Mouse (Mus musculus) hindbrain, embryonic 13.5 days (tissue): ENCODE data around the gene Krtap1-3. TPM values are rescaled to one million over a fixed set of nuclear protein-coding genes. Genes with fewer than 3 reads are reported as not detected.
"Not testable (repeated sequence)": the region's sequence is repeated elsewhere in the genome, so short reads cannot be mapped to it uniquely, and the experiment has no call there.

ENCODE experiments used
- ATAC-seq: fragments of 200-750 bp; cut with Nextera tagmentation; 2 replicates; pipeline ENCODE4 v1.8.0; 2017; ENCODE audit warnings: moderate TSS enrichment; ENCODE audit not compliant: low FRiP score
- H3K27ac ChIP-seq: fragments of 300-500 bp; sonication (generic); 2 replicates; pipeline ENCODE4 v1.5.1; 2015; ENCODE audit warnings: inconsistent platforms, mild to moderate bottlenecking, moderate library complexity
- H3K27me3 ChIP-seq: fragments of 300-500 bp; sonication (generic); 2 replicates; pipeline ENCODE4 v1.6.1; 2015; ENCODE audit warnings: mild to moderate bottlenecking, inconsistent platforms
- H3K36me3 ChIP-seq: fragments of 300-500 bp; sonication (generic); 2 replicates; pipeline ENCODE4 v1.6.1; 2015; ENCODE audit warnings: mild to moderate bottlenecking, inconsistent platforms
- H3K4me1 ChIP-seq: fragments of 300-500 bp; sonication (generic); replicated peaks from 2 replicates; pipeline ENCODE4 v1.6.1; 2015; ENCODE audit warnings: inconsistent platforms
- H3K4me2 ChIP-seq: fragments of 300-500 bp; sonication (generic); 2 replicates; pipeline ENCODE4 v1.6.1; 2015; ENCODE audit warnings: inconsistent platforms, mild to moderate bottlenecking, moderate library complexity
- H3K4me3 ChIP-seq: fragments of 300-500 bp; sonication (generic); 2 replicates; pipeline ENCODE4 v1.5.1; 2015; ENCODE audit warnings: mild to moderate bottlenecking, inconsistent platforms
- H3K9ac ChIP-seq: fragments of 300-500 bp; sonication (generic); 2 replicates; pipeline ENCODE4 v1.6.1; 2015; ENCODE audit warnings: mild to moderate bottlenecking, inconsistent platforms
- H3K9me3 ChIP-seq: fragments of 300-500 bp; sonication (generic); 2 replicates; pipeline ENCODE4 v1.6.1; 2016; ENCODE audit warnings: inconsistent platforms
- WGBS: fragments of 180-500 bp; shearing (Covaris S2); methylation state at CpG from one replicate; pipeline ENCODE4 v1.1.7; 2015; 5-methylcytosine and 5-hydroxymethylcytosine counted together
- polyA plus RNA-seq: library from polyadenylated mRNA; unstranded; fragments of >200 nt; fragmentation: Nextera tagmentation; extraction: Ambion mirVana; gene quantifications from 2 replicates; pipeline ENCODE4 v1.2.1, GENCODE M21; 2015

Gene Krtap1-3
- not detected in 2 replicates for polyA plus RNA-seq

GRCm38 (mm10) chr11:99590981-99591380 lies at the start of gene Krtap1-3:
Gene Krtap1-3, minus strand, starts transcription at chr11:99591339.
- whole genome bisulfite sequencing, result 89% methylated on average over 6 of the region's 6 CpGs
- no peaks in the 10 kb centered on the region for H3K27me3 ChIP-seq
- H3K9me3 ChIP-seq, result no peaks in the 10 kb centered on the region
- H3K4me3 ChIP-seq, result no peak within 1 kb of the TSS
- no peaks in the 10 kb centered on the region for H3K36me3 ChIP-seq
- no peaks in the 10 kb centered on the region for H3K4me1 ChIP-seq
- no peak within 1 kb of the TSS for H3K27ac ChIP-seq
- no peak within 1 kb of the TSS for H3K4me2 ChIP-seq
- no peak within 1 kb of the TSS for H3K9ac ChIP-seq
- no peak for ATAC-seq

DNA sequence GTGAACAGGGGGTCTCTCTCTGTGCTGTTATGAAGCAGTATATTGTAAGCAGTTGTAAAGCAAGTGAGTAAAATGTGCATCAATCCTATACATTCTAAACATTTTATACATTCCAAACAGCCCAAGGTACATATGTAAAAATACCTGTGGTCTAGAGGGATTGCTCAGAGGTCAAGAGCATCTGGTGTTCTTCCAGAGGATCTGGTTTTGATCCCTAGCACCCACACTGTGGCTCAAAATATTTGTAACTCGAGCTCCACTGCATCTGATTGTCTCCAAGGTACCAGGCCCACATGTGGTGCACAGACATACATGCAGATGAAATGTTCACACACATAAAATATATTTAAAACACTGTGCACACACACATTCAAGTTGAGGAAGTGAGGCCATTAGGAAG lies 49.8 kb upstream of the Krtap1-3 start:
- no peak for ATAC-seq

GRCm38 (mm10) chr11:99637086-99637485 lies 45.9 kb upstream of the Krtap1-3 start:
- no peaks in the 10 kb centered on the region for H3K9me3 ChIP-seq
- ATAC-seq, result no peak
- no peaks in the 10 kb centered on the region for H3K36me3 ChIP-seq
- H3K27me3 ChIP-seq, result no peaks in the 10 kb centered on the region
- H3K4me1 ChIP-seq, result no peaks in the 10 kb centered on the region
- H3K4me3 ChIP-seq, result no peak overlapping the region
- WGBS, result 88% methylated on average over 1 of the region's 1 CpGs
- H3K4me2 ChIP-seq, result no peak overlapping the region
- H3K9ac ChIP-seq, result no peak overlapping the region
- no peak overlapping the region for H3K27ac ChIP-seq

More for the DNA sequence above, 49.8 kb upstream of the Krtap1-3 start:
- Histone ChIP-seq H3K9ac (no peak overlapping the region), H3K4me2 (no peak overlapping the region), H3K36me3 (no peaks in the 10 kb centered on the region), H3K4me1 (no peaks in the 10 kb centered on the region), H3K27me3 (no peaks in the 10 kb centered on the region), H3K9me3 (no peaks in the 10 kb centered on the region), H3K27ac (no peak overlapping the region), H3K4me3 (no peak overlapping the region)
- WGBS, result 63% methylated on average over 1 of the region's 1 CpGs

GRCm38 (mm10) chr11:99634653-99635134 lies 43.6 kb upstream of the Krtap1-3 start, which contains the start of gene Krtap4-2:
Gene Krtap4-2, minus strand, starts transcription at chr11:99635084.
- Histone ChIP-seq H3K27ac (no peak within 1 kb of the TSS), H3K9me3 (no peaks in the 10 kb centered on the region), H3K27me3 (no peaks in the 10 kb centered on the region), H3K36me3 (no peaks in the 10 kb centered on the region), H3K4me3 (no peak within 1 kb of the TSS), H3K4me1 (no peaks in the 10 kb centered on the region), H3K4me2 (no peak within 1 kb of the TSS), H3K9ac (no peak within 1 kb of the TSS)
- WGBS, result 42% methylated on average over 8 of the region's 8 CpGs
- no peak for ATAC-seq

DNA sequence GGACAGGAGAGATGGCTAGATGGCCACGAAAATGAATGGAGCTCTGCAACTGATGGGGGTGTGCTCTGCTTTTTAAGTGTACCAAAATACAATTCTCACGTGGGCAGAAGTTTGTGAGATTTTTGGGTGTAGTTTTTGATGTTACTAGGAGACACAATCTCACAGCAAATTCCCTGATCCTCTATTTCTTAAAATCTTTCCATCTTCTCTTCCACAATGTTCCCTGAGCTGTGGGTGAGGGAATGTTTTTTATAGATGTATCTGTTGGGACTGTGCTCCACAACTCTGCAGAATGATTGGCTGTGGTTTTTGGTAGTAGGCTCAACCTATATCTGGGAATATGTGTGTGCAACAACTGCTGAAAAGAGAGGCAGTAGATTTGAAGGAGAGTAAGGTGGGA lies 42.2 kb upstream of the Krtap1-3 start:
- no peaks in the 10 kb centered on the region for H3K9me3 ChIP-seq
- H3K36me3 ChIP-seq, result no peaks in the 10 kb centered on the region
- H3K27ac ChIP-seq, result no peak overlapping the region
- no peak for ATAC-seq
- H3K4me3 ChIP-seq, result no peak overlapping the region
- H3K4me1 ChIP-seq, result no peaks in the 10 kb centered on the region
- WGBS, result 77% methylated on average over 2 of the region's 2 CpGs
- no peaks in the 10 kb centered on the region for H3K27me3 ChIP-seq
- no peak overlapping the region for H3K4me2 ChIP-seq
- no peak overlapping the region for H3K9ac ChIP-seq

GRCm38 (mm10) chr11:99630890-99631289 lies 39.8 kb upstream of the Krtap1-3 start:
- Histone ChIP-seq H3K27ac (no peak overlapping the region), H3K9ac (no peak overlapping the region), H3K4me3 (no peak overlapping the region), H3K27me3 (no peaks in the 10 kb centered on the region), H3K4me2 (no peak overlapping the region), H3K36me3 (no peaks in the 10 kb centered on the region), H3K9me3 (no peaks in the 10 kb centered on the region), H3K4me1 (no peaks in the 10 kb centered on the region)
- ATAC-seq, result no peak
- 84% methylated on average over 3 of the region's 3 CpGs for WGBS

DNA sequence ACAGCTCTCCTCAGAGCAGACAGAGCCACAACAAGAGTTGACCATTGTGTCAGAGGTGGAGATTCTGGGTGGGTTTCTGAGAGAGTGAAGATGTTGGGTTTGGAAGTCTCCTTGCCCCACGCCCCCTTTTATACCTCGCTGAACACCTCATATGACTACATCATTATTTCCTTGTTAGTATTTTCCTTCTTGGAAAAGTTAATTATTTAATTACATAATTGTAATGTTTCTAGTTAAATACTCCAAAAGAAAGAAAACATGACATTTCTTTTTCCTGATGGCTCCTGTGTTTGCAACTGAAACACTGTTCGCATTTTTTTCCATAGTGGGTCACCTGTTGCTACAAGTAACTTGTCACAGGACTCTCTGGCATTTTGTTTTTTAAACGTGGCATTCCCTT lies 37.0 kb upstream of the Krtap1-3 start, which contains the start of gene Krtap4-1:
Gene Krtap4-1 (minus strand): TSS at position 101 of the 400 bp plus-strand sequence.
- Histone ChIP-seq H3K9ac (no peak within 1 kb of the TSS), H3K4me1 (no peaks in the 10 kb centered on the region), H3K4me3 (no peak within 1 kb of the TSS), H3K4me2 (no peak within 1 kb of the TSS), H3K27me3 (no peaks in the 10 kb centered on the region), H3K9me3 (no peaks in the 10 kb centered on the region), H3K27ac (no peak within 1 kb of the TSS), H3K36me3 (no peaks in the 10 kb centered on the region)
- 86% methylated on average over 4 of the region's 4 CpGs for WGBS
- no peak for ATAC-seq

DNA sequence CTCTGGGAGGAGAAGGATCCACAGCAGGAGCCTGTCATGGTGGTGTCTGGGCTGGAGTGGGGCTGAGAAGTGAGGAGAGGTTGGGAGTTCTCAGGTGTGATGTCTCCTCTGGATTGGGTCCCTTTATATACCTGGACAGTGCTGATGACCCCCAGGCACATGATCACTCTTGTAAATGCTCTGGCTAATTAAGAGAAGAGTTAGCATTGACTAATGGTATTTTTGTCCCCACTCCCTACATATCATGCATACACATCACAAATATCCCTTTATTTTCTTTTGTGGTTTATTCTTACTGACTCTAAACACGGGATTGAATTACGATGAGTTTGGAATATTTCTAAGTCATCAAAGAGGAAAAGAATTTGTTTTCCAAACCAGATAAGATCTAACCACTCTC lies 29.2 kb upstream of the Krtap1-3 start, which contains the start of gene Gm11562:
Gene Gm11562 (minus strand): TSS at position 101 of the 400 bp plus-strand sequence.
- no peak within 1 kb of the TSS for H3K27ac ChIP-seq
- no peak for ATAC-seq
- no peak within 1 kb of the TSS for H3K4me2 ChIP-seq
- no peak within 1 kb of the TSS for H3K4me3 ChIP-seq
- 96% methylated on average over 2 of the region's 2 CpGs for WGBS
- no peaks in the 10 kb centered on the region for H3K4me1 ChIP-seq
- H3K27me3 ChIP-seq, result no peaks in the 10 kb centered on the region
- H3K36me3 ChIP-seq, result no peaks in the 10 kb centered on the region
- H3K9ac ChIP-seq, result no peak within 1 kb of the TSS
- H3K9me3 ChIP-seq, result no peaks in the 10 kb centered on the region

DNA sequence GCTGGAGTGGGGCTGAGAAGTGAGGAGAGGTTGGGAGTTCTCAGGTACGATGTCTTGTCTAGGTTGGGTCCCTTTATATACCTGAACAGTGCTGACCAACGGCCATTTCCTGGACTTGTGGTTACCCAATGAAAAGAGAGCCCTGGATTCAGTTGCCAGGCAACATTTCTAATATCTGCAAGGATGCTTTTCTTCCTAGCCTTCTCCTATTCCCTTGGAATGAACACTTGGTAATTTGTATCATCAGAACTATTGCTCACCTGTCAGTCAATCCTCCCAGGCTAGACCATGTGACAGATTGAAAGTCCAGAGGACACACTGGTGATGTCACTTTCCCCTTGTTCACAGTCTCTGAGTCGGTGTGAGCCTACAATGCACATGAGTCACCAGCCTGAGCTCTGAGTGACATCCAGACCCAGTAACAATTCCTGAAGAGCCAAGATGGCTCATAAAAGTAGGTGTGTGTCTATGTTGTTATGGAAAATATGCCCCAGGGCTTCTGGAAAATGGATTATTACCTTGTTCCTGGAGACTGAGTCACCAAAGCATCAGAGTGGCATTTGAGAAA lies 23.7 kb upstream of the Krtap1-3 start, which contains the start of gene Krtap2-4:
Gene Krtap2-4 (minus strand): TSS at position 51 of the 568 bp plus-strand sequence.
- 66% methylated on average over 3 of the region's 3 CpGs for WGBS
- no peak within 1 kb of the TSS for H3K4me3 ChIP-seq

GRCm38 (mm10) chr11:99610089-99610488 lies 18.9 kb upstream of the Krtap1-3 start, which contains the start of gene Gm11937:
Gene Gm11937, minus strand, starts transcription at chr11:99610189.
- H3K4me1 ChIP-seq, H3K9me3 ChIP-seq: not testable (repeated sequence)
- WGBS, result 88% methylated on average over 1 of the region's 2 CpGs

More for the DNA sequence above, 23.7 kb upstream of the Krtap1-3 start, which contains the start of gene Krtap2-4:
- Histone ChIP-seq H3K36me3 (no peaks in the 10 kb centered on the region), H3K27ac (no peak within 1 kb of the TSS), H3K27me3 (no peaks in the 10 kb centered on the region), H3K9ac (no peak within 1 kb of the TSS), H3K9me3 (no peaks in the 10 kb centered on the region), H3K4me1 (no peaks in the 10 kb centered on the region), H3K4me2 (no peak within 1 kb of the TSS)
- no peak for ATAC-seq

DNA sequence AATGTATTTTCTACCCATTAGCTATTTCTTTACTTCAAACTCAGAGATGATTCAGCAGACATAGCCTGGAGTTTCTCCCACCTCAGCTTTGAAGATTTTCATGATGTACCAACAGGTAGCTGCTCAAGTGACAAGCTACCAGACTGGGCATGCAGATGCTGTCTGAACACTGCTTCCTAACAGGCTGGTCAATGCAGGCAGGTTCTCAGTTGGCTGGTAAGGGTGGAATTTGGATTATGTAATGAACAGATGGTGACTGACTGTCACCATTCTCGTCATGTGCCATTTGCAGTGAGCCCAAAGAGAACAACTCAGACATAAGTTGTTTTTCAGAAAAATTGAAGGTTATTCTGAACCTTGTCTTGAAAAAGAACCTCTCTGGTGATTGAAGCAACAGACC lies 18.0 kb upstream of the Krtap1-3 start:
- Histone ChIP-seq H3K9me3 (no peaks in the 10 kb centered on the region), H3K4me2 (no peak overlapping the region), H3K4me1 (no peaks in the 10 kb centered on the region), H3K4me3 (no peak overlapping the region), H3K9ac (no peak overlapping the region), H3K27me3 (no peaks in the 10 kb centered on the region), H3K27ac (no peak overlapping the region), H3K36me3 (no peaks in the 10 kb centered on the region)
- 82% methylated on average over 1 of the region's 1 CpGs for WGBS
- ATAC-seq, result no peak

More at GRCm38 (mm10) chr11:99610089-99610488, 18.9 kb upstream of the Krtap1-3 start, which contains the start of gene Gm11937:
- not testable (repeated sequence) for H3K27ac ChIP-seq, H3K27me3 ChIP-seq, ATAC-seq, H3K9ac ChIP-seq, H3K36me3 ChIP-seq, H3K4me3 ChIP-seq, H3K4me2 ChIP-seq

GRCm38 (mm10) chr11:99603208-99603607 lies 12.1 kb upstream of the Krtap1-3 start, which contains the start of gene Gm11938:
Gene Gm11938, minus strand, starts transcription at chr11:99603308.
- H3K9me3 ChIP-seq, result not testable (repeated sequence)

GRCm38 (mm10) chr11:99597742-99598141 lies 6.6 kb upstream of the Krtap1-3 start, which contains the start of gene Krtap9-3:
Gene Krtap9-3, minus strand, starts transcription at chr11:99598105.
- H3K27me3 ChIP-seq, H3K4me3 ChIP-seq, ATAC-seq, H3K36me3 ChIP-seq, H3K27ac ChIP-seq, H3K9ac ChIP-seq, H3K4me1 ChIP-seq, H3K9me3 ChIP-seq, H3K4me2 ChIP-seq: not testable (repeated sequence)
- WGBS, result 83% methylated on average over 6 of the region's 6 CpGs

More at GRCm38 (mm10) chr11:99603208-99603607, 12.1 kb upstream of the Krtap1-3 start, which contains the start of gene Gm11938:
- not testable (repeated sequence) for H3K9ac ChIP-seq, H3K27me3 ChIP-seq, H3K4me1 ChIP-seq, H3K4me2 ChIP-seq, H3K27ac ChIP-seq, H3K36me3 ChIP-seq, ATAC-seq, H3K4me3 ChIP-seq
- WGBS, result 83% methylated on average over 1 of the region's 1 CpGs
